Mouse (Mus musculus) large intestine, adult 2 months (tissue): ENCODE measurements around the gene Bmper. TPM values are rescaled to one million over a fixed set of nuclear protein-coding genes. Genes with fewer than 3 reads are reported as not detected.

ENCODE experiments used
- DNase-seq: peaks from one replicate; pipeline ENCODE4 v3.0.0-alpha.2; 2012; ENCODE audit warnings: low read depth, low spot score
- WGBS: fragments of 180-500 bp; shearing (Covaris S2); methylation state at CpG from one replicate; pipeline ENCODE4 v1.1.7; 2018; 5-methylcytosine and 5-hydroxymethylcytosine counted together
- polyA plus RNA-seq: library from polyadenylated mRNA; depleted of rRNA; stranded (reverse); fragments of >200 nt; gene quantifications from 2 replicates; pipeline ENCODE4 v1.2.3, GENCODE M21; 2012; rRNA removed

Gene Bmper
- 0.33 and 0.78 TPM in 2 replicates for polyA plus RNA-seq

DNA sequence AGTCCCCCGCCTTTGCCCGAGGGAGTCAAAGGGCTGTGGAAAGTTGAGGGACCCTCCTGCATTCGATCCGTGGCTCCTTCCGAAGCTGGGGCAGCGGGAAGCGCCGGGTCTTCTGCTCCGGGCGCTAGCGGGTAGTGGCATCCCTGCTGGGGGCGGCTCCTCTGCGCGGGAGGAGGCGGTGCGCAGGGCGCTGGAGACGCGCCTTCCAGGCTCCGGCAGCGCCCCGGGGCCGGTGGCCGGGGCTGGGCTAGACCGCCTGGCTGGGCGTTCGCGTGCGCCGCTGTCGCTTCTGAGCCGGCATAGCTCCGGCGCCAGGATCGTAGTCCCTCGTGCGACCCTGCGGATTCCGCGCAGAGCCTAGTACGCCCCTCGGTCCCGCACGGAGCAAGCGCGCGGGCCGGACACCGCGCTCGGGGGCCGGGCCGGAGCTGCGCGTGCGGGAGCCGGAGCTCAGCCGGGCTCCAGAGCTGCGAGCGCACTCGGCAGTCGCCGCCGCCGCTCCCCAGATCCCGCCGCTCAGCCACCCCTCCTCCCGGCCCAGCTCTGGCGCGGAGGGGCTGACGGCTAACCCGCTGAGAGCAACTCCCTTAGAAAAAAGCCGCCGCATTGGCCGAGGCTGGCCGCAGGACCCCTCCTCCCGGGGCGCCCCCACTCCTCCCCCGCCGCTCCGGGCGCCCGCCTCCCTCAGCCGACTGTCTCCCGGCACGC lies at the start of gene Bmper:
Gene Bmper (plus strand): TSS at position 236 of the 708 bp plus-strand sequence.
- no peak for DNase-seq
- under 1% methylated on average over 81 of the region's 86 CpGs for WGBS

DNA sequence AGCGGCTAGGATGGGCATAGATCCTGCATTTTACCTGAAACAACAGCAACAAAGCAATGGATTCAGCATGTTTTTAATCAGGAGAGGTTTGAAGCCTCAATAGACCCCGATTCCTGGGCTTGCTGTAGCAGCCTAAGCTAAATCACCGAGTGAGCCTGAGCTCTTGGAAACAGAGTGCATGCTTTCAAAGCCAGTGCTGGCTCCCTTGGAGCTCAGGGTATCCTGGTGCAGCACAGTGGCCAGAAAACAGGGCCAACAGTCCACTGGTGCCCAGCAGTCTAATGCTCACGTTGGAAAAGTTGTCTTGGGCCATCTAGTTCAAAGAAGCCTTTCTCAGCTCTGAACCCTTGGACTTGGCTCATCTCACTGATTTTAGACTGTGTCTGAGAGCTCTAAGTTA lies 45.4 kb upstream of the Bmper start:
- DNase-seq: no peak

DNA sequence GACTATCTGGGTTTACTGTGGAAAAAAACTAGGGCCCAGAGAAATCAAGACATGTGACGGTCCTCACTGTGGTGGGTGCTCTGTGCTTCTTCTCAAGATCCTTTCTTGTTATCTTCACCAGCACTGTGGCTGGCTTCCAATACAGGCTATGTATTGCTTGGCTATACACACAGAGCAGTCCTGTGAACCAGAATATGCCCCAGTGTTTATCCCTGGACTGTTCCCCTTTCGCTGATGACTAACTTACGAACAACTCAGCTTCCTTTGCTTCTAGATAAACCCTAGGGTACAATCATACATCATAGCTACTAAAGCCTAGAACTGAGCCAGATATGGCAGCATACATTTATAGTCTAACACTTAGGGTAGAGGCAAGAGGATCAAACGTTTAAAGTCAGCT lies 35.7 kb upstream of the Bmper start:
- 73% methylated on average over 4 of the region's 4 CpGs for WGBS
- DNase-seq: no peak

More for the DNA sequence above, 45.4 kb upstream of the Bmper start:
- WGBS: 85% methylated on average over 4 of the region's 4 CpGs

DNA sequence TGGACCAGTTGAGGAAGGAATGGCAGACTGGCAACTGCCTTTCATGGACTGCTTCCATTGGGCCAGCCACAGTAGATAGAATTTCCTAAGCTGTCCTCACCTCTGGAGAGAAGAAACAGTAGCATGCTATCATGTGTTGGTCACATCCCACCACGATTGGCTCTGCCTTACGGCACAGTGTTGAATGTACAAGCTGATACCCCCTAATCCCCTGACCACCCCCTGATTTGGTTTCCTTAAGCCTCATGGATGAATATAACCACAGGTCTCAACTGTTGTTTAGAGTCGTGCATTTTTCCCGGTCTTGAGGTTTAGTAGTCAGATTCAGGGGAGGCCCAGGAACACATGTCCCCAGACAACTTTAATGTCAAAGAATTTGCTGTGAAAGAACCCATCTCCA lies 34.7 kb upstream of the Bmper start:
- DNase-seq: no peak
- WGBS: 80% methylated on average over 4 of the region's 4 CpGs

DNA sequence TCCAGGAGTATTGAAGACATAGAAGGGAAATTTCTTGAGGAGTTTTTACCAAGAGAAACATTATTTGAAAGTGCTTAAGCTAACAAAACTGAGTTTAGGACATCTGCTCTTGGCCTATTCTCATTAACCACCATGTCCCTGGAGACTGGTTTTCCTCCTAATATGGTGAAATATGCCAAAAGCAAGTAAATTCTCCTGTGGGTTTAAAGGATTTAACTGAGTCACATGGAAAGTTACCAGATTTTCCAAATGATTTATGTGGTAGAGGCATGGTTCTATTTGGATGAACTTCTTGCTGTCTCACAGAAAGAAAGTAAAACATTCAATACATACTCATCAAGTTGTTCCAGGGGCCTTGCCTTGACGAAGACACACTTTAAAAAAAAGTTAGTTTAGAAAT lies 31.9 kb upstream of the Bmper start:
- WGBS: 37% methylated on average over 1 of the region's 1 CpGs

DNA sequence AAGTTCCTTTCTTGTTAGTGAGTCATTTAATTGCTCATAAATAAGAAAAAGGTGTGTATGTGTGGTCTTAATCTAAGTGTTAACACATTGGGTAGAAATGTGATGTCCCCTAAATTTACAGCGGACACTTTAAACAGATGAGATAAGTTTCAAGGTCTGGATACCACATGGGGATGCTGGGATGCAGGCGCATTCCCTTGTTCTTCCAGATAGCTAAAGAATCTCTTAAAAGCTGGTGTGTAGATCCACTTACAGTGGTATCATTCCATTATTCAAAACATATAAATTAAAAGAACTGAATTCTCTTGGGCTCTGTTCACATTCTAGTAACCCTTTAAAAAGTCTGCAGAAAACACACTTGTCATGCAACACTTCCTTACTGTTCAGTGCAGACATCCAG lies 31.4 kb upstream of the Bmper start:
- DNase-seq: no peak
- WGBS: 78% methylated on average over 2 of the region's 2 CpGs

More for the DNA sequence above, 31.9 kb upstream of the Bmper start:
- no peak for DNase-seq

DNA sequence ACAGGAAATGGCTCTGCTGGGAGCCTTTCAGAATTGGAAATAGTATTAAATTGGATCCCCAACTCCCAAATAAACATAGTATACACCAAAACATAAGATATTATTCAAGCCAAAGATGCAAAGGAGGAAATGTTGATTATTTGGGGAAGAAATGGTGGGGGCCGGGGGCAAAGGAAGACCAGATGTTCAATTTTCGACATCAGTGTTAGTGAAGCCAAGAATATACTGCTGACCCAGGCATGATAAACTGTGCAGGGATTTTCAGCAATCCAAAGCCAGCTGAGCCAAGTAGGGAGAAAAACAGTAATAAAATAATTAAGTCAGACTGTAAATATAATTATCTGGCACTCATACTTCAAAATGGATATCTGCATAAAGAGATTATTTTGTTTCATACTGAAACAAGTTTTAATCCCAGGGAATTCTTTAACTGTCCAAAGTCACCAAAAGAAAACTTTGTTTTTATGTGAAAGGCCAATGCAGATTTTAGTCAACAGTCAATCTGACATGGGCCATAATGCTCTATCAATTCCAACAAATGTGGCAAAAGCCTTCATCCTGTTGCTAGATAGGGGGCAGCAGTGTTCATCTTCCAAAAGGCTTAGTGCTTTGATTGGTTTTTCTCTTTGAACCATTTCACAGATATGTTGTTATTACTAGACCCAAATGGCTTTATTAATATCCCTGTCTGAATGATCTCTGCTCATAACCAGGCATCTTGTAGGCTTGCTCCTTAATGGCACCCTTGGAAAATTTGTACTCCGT lies 30.1 kb upstream of the Bmper start:
- 59% methylated on average over 3 of the region's 3 CpGs for WGBS
- DNase-seq: no peak

DNA sequence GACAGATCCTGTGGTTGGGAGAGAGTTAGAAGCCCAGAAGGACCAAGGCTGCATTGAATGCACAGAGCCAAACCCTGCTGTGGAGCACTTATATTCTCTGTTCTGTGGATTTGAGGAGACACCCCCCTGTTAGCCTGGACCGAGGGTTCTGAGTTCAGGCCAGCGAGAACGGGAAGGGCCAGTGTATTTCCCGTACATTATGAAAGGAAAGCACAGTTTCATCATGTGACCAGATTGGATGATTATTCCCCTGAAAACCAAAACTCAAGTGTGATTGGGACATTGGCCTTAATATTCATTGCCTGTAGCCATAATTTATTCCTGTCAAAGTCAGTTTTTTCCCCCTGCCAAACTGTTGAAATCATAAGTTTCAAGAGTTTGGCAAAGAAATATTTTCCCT lies 23.9 kb upstream of the Bmper start:
- no peak for DNase-seq
- WGBS: 92% methylated on average over 4 of the region's 4 CpGs

DNA sequence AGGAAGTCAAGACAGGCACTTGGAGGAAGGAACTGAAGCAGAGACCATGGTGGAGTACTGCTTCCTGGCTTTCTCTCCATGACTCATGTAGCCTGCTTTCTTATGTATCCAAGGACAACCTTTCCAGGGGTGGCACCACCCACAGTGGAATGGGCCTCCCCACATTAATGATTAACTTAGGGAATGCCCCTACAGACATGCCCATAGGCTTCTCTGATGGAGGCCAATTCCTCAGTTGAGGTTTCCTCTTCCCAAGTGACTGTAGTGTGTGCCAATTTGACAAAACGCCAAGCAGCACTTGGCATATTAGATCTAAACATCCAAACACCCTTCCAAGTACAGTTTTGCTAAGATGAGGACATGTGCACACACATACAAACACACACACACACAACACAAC lies 23.0 kb upstream of the Bmper start:
- no peak for DNase-seq
- WGBS: 25% methylated on average over 1 of the region's 1 CpGs

DNA sequence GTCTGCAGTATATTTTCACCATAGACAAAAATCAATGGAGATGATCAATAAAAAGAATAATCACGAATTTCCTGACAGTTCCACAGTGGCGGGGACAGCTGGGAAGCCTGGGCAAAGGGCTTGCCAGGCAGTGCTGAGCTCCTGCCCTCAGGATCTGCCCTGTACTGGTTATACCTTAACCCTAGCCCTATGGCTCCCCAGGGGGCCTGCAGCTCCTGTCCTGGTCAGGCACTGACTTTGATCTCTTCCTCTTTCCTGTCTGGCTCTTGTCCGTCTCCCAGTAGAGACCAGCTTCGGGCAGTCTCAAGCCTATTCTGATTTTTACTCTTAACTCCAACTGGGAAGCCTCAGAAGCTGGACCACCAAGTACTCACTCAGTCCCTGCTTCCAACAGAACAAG lies 22.0 kb upstream of the Bmper start:
- WGBS: 78% methylated on average over 4 of the region's 4 CpGs
- DNase-seq: no peak

DNA sequence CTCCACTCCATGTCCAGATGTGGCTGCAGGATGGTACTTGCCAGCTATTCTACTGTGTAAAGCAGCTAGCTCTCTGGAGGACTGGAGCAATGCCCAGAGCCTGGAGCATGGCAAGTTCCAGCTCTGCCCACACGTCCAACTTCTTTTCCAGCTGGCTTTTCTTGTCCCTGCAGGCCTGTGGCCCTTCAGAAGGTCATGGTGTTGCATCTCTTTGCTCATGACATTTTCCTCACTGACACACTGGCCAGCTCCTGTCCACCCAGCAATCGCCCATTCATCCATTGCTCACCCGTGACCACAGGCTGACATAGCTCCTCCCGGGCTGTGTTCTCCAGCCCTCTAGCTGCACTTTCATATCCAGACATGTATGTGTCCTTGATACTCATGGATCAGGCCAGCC lies 20.4 kb upstream of the Bmper start:
- WGBS: 86% methylated on average over 4 of the region's 4 CpGs
- DNase-seq: no peak

DNA sequence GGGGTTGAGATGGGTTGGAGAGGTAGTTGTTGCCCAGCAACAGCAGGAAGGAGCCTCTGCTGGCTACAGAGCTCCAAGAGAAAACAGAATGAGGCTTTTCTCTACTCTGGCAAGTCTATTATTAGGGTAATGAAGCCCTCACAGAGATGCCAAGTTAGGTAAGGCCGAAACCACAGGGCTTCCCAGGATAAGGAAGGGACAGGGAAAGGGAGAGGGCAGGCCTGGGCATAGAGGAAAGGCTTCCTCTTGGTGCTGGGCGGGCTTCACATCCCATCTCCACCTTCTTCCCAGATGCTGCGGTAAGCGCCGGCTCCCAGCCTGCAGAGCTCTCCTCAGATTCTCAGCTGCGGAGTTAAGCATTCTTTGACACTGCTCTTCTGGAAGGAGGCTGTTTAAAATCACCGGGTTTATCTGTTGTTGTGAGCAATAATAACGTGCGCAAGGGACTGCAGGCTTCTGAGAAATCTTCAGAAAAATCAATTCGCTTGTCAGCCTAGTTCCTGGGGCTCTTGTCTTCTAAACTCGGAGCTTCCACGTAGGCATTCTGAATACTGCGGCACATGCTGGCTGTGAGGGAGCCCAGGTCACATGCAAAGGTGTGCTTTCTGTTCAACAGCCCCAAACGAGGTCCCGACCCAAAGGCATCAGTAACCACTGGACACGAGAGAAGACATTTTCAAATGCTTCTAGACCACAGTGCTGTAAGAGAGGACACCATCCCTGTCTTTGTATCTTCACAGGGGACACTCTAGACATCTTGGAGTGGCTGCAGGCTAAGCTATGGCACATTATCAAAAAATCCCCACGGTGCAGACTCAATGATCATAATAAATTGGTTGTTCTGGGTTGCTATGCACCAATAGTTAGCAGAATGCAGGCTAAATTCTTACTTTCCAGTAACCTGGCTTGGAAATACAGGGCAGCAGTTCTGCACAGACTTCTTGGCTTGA lies 18.3 kb upstream of the Bmper start:
- WGBS: 34% methylated on average over 17 of the region's 17 CpGs
- DNase-seq: no peak

DNA sequence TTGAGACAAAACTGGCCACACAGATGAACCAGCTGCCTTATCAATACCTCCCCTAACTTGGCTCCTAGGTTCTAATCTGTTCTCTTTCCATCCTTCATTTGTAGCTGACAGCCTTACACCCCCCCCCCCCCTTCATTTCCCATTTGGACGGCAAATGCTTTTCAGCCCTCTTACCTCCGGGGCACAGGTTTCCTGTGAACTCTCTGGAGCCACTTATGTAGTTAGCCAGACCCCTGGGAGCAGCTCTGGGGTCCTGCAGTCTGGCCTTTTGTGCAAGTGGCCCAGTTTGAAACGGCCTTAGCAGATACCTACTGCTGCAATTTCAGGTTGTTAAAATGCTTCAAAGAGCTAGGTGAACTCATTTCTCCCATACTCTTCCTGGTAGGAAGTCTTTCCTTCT lies 17.6 kb upstream of the Bmper start:
- DNase-seq: no peak
- WGBS: 55% methylated on average over 3 of the region's 3 CpGs

DNA sequence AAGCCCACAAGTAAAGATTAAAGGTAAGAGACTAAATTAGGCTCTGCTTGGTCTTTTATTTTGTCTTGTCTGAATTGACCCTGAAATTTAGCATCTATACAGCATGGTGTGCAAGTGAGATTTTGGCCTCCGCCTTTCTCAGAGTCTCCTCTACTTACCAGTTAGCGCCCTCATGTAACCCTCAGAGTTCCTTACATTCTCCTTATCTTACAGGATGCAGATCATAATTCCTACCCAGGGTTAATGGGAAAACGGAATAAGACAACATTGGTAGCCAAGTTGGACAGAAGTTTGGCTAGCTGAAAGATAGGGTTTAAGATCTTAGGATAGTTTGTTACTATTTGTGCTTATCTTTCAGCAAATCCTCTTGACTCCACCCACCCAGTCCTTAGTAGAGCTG lies 17.1 kb upstream of the Bmper start:
- DNase-seq: no peak
- 86% methylated on average over 3 of the region's 3 CpGs for WGBS

DNA sequence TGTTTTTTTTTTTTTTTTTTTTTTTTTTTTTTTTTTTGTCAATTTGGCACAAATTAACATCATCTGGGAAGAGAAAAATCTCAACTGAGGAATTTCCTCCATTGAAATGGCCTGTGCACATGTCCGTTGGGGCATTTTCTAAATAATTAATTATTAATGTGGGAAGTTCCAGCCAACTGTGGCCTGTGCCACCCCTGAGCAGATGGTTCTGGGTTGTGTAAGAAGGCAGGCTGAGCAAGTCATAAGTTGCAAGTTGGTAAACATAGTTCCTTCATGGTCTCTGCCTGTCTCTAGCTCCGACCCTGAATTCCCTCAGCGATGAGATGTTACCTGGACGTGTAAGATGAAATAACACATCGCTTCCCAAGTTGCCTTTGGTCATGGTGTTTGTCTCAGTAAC lies 16.7 kb upstream of the Bmper start:
- DNase-seq: no peak
- 84% methylated on average over 5 of the region's 5 CpGs for WGBS

DNA sequence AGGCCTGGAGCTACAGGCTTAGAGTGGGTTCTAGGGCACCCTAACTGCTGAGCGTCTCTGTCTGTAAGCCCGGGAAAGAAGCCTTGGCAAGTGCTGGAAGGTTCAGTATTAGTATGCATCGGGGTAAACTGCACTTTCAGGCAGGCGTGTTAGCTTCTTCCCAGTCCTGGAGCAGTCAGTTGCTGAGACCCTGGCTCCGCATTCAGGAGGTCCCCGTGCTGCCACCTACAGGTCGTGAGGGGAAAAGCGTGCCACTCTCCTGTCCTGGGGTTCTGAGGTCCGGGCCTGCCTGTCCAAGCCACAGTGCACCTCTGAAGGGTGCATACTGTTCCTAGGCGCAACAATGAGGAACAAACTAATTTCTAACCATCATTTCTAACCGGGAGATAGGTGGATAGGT lies 10.6 kb upstream of the Bmper start:
- WGBS: 9% methylated on average over 11 of the region's 11 CpGs
- no peak for DNase-seq

DNA sequence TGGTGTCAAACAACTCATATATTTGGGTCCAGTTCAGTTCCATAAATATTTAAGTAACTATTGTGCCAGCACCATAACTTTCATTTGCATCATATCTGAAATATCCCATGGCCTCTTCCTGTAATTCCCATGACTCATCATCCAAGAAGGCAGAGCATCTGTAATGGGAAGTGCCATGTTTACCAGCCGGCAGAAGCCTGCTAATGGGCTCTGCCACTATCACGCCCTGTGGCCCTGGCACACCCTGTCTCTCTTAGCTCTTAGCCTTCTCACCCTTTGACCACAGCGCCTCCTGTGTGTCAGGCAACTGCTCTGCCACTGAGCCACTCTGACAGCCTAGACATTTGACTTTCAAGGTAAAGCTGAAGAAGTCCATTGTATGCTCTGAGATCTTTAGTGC lies 3.1 kb upstream of the Bmper start:
- DNase-seq: peak; percentile 51
- 27% methylated on average over 3 of the region's 3 CpGs for WGBS

DNA sequence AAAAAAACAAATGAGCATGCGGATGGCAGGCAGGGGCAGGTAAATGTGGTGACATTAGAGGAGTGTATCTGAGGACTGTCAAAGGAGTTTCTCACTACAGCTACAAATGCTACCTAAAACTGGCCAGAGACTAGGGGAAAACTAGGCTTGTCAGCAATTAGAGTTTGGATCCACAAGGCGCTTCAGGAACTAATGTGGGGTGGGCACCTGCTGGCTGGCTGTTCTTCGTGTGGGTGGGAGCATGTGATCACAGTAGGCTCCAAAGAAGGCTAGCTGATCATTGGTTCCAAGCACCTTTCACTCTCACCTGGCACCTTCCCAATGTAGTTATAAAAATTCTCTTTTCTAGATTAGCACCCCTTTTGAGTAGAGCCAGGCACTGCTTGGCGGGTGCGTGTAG lies 900 bp upstream of the Bmper start:
- WGBS: 35% methylated on average over 5 of the region's 5 CpGs
- no peak for DNase-seq

DNA sequence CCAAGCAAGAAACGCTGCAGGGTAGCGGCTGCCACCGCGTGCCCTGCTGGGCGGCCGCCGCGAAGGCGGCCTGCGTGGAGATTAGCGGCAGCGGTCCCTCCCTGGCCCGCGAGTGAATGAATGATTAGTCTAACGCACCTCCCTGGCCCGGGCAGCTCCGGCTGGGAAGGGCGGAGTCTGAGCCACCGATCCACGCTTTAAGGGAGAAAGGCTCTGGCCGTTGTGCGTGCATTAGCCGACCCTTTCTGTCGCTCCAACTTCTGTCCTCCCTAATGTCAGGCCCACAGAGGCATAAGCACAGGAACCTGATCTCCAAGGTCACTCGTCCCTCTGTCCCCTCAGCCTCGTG lies 410 bp upstream of the Bmper start:
- under 1% methylated on average over 26 of the region's 26 CpGs for WGBS
- DNase-seq: no peak

DNA sequence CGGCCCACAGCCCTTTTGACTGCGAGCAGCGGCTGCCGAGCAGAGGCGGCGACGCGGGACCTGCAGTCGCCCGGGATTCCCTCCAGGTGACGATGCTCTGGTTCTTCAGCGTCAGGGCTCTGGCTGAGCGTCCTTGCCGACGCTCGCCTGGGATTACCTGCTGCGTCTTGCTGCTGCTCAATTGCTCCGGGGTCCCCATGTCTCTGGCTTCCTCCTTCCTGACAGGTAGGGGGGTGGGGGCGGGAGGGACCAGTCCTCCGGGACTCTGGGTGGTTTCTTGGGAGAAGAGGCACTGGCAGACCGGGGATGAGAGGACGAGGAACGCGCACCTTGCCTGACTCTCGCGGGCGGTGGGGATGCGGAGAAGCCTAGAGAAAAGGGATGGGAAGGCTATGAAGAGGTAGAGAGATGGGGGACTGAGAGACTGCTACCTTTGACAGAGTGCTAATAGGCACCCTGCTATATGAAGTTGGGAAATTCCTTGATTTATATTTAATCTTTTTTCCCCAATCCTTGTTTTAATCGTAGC lies 737 bp downstream of the Bmper start:
- no peak for DNase-seq
- 4% methylated on average over 29 of the region's 29 CpGs for WGBS
